Mouse (Mus musculus): ENCODE data around the gene Erich6. TPM values are rescaled to one million over a fixed set of nuclear protein-coding genes. Genes with fewer than 3 reads are reported as not detected.

The Erich6 gene
- not detected for total RNA-seq (2023)

DNA sequence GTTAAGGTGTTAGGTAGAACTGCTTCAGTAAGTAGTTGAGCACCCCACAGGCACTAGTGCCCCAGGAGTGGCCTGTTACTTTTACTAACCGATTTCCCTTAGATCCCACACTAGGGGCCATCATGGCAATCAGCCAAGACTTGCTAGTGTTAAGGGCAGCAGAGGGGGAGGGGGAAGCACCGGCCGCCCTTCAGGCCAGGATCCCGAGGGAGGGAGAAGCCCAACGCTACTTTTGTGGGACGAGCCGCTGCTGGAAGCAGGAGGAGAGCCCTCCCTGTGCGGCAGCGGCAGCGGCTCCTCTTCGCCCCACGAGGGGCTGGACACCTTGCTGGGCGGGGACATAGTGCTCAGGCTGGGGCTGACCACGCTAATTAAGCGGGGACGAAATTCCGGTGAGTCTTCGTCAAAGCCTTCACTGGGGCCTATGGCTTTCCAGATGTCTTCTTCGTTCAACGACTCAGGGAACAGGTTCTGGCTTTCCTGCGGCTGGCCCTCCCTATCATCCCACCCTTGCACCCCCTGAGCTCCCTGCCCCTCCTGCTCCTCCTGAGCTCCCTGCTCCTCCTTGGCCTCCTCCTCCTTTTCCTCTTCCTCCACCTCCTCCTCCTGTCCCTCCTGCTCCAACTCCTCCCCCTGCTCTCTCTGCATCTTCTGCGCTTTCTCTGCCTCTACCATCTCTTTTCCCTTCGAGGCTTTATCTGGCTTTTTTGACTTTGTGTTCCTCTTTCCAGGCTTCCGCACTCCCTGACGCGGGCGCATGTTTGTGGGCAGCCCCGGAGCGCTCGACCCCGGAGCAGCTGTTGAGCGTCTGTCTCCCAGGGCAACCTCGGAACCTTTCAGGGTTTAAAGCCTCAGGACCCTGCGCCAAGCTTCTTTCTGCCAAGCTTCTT is at the start of gene Erich6:
Gene Erich6 (minus strand): TSS at position 802 of the 890 bp plus-strand sequence.

DNA sequence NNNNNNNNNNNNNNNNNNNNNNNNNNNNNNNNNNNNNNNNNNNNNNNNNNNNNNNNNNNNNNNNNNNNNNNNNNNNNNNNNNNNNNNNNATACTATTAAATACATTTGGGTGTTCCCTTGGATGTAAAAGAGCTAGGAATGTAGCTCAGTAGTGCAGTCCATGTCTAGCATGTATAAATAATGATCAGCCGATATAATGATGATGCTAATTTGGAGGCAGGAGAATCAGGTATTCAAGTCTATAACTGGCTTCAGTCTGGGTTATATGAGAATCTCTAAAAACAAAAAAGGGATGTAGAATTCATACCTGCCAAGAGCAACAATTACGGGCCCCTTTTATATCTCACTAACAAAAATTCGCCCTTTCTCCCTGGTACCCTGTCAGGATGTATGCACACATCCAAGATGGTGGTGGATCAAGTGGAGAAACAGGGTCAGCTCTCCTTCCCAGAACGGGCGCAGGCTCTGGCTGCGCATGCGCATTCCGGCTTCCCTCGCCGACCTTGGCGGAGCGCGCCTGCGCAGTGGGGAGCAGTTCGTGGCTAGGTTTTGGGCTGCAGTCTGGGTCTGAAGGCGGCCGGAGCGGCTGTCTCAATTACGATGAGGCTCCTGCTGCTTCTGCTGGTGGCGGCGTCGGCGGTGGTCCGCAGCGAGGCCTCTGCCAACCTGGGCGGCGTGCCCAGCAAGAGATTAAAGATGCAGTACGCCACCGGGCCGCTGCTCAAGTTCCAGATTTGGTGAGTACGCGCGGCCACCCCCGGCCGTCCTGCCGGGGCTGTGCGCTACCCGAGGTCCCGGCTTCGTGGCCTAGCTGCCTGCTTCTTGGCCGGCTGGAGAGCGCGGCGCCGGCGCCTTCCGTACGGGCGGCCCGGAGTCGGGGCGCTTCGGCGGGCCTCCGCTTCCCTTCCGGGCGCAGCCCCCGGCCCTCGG is 60.6 kb downstream of the Erich6 start, which contains the start of gene Selenot:
Gene Selenot (plus strand): TSS at position 500 of the 930 bp plus-strand sequence.

Other genes with a start within 250 kb of the Erich6 start
- gene Tsc22d2, start 222.5 kb downstream of the Erich6 start, total RNA-seq (2023) = 70.6 TPM
- gene Eif2a, start 111.4 kb downstream of the Erich6 start, total RNA-seq (2023) = 83.2 TPM
- gene Serp1, start 111.3 kb downstream of the Erich6 start, total RNA-seq (2023) = 67.4 TPM
- gene Selenot, start 60.6 kb downstream of the Erich6 start, total RNA-seq (2023) = 140 TPM
- gene Siah2, start 55.2 kb upstream of the Erich6 start, total RNA-seq (2023) = 55.1 TPM
- gene Mindy4b-ps, start 185.1 kb upstream of the Erich6 start, total RNA-seq (2023) = not detected
- not detected for gene Clrn1, start 248.1 kb upstream of the Erich6 start, total RNA-seq (2023)

All from CD4-positive naive resting alpha-beta T cell, adult 76 days (primary cell).